Mouse (Mus musculus) left cerebral cortex, adult 18-20 months (tissue): Measurements from ENCODE around the gene Gmds. TPM values are rescaled to one million over a fixed set of nuclear protein-coding genes. Genes with fewer than 3 reads are reported as not detected.

ENCODE experiments used
- DNase-seq, 2 experiments: peaks; one replicate each; pipeline ENCODE4 v3.0.0; 2021 to 2022; ENCODE audit warnings: low spot score in 2 of 2, mixed read lengths in 1 of 2
- total RNA-seq, 2 experiments: library from RNA; stranded (reverse); gene quantifications; 2 replicates each; pipeline ENCODE4 v1.2.3; 2021

The Gmds gene
- total RNA-seq, 2 experiments from 2014 or later = 11.1 to 11.3 TPM

DNA sequence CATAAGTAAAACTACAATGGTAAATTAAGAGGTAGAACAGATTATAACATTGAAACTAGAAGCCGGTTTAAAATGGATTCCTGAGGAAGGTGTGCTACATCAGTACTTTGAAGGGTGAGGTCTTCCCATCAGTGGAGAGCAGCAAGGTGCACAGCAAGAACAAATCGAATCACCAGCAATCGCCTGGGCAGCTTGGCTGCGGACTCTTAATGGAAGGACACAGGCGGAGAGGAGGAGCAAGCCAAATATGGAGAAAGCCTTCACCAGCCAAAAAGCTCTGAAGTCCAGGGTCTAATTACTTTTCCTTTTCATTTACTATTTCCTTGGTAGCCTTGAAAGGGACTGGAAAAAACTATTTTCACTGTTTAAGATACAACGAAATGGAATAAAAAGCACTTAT lies 170.7 kb downstream of the Gmds start:
- no peak for DNase-seq

DNA sequence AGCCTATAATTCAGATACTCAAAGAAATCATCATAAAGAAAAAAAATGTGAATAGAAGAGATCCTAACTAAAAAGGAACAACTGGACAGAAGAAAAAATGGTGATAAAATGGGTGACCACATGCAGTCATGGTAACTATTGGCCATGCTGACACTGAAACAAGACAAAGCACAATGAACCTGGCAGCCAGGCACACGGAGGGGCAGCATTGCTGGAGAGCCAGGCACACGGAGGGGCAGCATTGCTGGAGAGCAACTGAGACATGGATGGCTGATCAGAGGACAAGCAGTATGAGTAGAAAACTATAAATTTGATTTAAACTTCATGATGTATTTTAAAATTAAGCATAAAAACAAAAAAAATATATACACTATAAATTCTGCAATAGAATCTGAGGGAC lies 173.0 kb downstream of the Gmds start:
- no peak for DNase-seq

DNA sequence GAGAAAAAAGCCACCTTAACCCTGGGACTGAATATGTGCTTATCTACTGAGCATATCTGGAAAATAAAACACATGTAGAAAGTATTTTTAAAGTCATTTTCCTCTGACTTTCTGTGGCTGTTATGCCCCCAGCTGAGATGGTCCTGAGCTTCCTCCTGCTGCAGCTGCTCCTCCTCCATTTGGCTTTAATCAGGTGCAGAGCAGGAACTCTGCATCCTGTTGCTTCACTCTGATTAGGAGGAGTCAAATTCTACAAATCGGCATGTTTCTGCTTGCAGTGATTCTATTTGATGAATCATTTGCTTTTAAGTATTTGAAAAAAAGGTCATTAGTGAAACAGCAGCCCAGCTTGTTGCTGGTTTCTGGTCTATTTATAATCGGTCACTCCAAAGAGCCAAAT lies 177.0 kb downstream of the Gmds start:
- no peak for DNase-seq

DNA sequence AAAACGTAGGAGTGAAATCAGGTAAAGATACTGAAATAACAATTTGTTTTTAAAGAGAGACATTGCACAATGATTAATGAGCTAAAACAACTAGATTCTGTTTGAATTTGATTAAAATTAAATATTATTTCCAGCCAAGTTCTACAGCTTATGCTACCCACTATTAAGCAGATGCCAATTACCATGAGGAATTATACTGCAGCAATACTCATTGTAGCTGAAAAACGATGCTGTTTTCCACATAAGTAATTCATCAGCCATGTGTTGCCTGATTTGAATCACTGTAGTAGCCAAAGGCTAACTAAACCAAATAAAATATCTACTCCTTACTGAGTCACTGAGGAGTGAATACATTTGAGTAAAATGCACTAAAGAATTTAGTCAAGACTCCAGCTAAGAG lies 180.3 kb downstream of the Gmds start:
- DNase-seq = no peak

DNA sequence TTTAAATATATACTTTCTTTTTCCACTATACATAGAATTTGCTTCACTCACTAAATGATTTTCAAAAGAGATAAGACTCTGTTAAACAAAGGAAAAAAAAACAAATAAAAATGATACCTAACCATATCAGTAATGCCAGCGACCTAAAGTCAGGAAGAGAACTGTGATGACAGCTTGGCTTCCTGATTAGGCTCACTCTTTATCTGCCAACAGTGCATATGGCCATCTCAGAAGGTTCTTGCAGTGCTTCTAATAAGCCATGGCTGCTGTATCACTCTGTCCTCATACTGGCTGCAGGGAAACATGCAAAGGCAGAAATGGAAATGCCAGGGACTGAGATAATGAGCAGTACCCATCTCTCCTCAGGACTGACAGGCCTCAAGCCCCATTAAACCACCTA lies 192.6 kb downstream of the Gmds start:
- no peak for DNase-seq

DNA sequence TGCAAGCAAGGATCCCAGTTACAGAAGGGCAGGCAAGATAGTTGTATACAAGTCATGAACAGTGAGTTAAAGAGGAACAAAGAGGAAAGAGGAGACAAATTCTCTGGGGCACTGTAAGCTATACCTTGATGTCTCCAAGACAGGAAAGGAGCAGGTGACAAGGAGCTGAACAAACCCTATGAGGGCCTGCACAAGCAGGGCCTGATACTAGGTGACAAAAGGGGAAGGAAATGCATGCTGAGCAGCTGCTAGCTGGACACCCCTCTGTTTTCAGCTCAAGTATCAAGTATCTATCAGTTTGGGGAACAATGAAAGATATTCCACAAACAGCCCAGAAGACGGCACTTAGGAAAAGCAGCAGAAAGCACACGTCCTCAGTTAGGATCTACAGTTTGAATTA lies 193.4 kb downstream of the Gmds start:
- no peak for DNase-seq

DNA sequence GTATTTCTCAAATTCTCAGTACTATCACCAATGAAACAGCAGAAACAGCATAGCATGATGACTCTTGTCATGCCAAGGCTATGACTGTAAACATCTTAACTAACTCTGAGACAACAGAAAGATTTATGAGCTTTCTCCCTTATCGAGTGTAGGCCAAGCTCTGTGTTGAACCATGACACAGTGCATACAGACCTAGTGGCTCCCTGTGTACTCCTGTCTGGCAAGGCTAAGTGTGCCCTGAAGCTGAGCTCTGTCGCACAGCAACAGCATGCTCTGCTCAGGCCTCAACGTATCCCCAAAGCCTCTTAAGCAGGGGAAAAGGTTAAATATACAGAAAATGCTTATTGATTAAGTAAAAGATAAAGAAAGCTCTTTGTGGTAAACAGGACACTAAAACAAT lies 194.9 kb downstream of the Gmds start:
- DNase-seq = no peak

DNA sequence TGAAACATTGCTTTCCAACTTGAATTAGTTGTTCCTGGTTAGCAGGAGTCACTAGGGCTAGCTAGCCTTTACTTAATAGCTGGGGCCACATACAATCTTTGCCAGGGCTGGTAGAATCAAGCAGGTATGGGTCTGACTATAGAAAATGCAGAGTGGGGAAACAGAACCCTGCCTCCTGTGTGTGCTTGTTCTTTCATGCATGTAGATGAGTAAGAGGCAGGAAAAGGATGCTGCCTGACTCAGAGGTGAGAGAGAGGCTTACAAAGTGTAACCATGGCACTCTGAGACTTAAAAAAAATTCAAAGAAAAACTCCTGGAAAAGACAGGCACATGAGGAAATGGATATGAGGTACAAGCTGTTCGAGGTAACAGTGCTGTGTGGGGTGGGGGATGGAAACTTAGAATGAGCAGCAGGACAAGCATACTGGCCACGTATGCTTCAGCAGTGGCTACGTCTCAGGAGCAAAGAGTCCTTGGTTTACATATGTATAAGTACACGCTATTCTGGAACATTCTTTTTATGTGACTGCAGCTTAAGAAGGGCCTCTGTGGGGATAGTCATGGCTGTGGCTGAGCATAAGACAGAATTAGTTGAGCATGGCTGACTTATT lies 203.8 kb downstream of the Gmds start:
- no peak for DNase-seq

DNA sequence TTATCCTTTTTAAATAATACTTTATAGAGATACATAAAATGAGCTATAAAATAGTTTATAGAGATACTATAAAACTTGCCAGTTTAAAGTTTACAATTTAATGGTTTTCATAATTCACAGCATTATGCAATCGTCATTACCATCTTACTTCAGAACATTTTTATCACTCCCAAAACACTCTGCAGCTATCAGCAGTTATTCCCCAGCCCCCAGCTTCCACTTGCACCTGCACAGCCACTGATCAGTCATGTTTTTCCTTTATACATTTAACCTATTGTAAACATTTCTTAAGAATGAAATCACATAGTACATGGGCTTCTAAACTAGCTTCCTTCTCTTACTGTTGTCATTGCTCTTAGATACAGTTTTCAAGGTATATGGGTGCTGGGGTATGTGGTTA lies 208.6 kb downstream of the Gmds start:
- DNase-seq = no peak

DNA sequence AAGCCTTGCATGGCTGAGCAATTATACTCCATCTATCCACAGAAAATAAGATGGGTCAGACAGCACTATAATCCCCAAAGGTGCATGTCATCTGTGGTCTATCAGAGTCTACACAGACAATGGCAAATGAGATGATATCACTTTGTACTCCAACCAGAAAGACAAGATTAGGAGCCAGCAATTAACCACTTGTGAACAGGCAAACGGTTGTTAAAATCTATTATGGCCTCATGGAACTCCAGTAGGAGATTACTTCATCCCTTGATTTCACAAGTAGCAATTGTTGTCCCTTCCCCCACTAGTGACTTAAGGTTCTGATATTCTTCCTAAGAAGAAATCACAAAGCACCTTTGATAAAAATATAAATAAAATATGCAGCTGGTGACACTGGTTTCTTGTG lies 220.2 kb downstream of the Gmds start:
- no peak for DNase-seq

DNA sequence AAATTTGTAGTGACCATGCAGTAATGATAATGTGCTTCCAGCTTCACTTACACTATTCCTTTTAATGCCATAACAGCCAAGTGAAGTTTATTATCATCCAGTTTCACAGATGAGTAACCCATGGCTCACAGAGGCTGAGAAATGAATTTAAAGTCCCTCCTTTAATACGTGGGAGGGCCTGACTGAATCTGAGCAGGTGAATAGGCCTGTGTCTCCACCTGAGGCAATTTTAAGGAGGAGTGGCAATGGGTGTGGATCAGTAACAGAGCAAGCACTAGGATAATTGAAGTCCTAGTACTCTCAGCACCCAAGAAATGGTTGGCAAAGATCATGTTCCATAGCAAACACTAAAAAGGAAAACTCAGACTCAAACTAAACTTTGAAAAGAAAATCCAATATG lies 223.1 kb downstream of the Gmds start:
- DNase-seq = no peak

DNA sequence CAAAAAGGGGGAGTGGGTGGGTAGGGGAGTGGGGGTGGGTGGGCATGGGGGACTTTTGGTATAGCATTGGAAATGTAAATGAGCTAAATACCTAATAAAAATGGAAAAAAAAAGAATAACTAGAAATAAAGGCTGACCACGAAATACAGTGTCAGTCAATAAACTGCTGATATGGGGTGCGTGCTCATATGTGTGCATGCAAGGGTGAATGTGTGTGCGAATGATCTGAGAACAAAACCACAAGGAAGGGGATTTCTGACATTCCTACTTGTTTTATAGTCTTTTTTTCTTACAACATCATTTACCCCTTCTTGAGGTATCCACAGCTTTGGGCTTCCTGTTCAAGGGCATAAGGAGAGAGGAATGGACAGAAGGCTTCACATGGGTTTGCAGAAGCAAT lies 224.7 kb downstream of the Gmds start:
- DNase-seq = no peak

DNA sequence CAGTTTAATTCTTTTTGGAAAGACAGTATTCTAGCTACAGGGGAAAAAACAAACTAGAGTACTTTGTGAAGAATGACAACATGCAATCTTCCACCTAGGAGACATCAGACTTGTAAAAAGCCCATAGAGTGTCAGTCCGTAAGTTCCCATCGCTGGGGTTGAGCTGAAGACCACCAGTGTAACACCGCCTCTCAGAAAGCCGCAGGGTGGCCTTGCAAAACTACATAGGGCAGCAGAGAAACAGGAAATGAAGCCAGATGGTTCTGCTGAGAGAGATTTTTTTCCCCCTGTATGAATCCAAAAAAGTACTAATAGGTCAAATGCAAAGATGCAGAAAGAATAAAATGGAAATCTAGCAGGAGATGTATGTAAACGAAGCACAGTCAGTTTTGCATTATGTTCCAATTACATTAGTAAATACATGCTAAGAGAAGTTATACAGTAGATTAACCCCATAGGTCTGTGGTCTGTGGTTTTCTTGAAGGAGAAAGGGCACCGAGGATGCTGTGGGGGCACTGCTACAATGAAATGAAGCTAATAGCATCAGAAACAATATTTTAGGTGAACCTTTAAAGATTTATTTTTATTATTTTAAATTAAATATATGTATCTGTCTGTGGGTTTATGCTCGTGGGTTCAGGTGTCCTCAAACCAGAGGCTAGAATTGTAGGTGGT lies 250.1 kb downstream of the Gmds start:
- no peak for DNase-seq

DNA sequence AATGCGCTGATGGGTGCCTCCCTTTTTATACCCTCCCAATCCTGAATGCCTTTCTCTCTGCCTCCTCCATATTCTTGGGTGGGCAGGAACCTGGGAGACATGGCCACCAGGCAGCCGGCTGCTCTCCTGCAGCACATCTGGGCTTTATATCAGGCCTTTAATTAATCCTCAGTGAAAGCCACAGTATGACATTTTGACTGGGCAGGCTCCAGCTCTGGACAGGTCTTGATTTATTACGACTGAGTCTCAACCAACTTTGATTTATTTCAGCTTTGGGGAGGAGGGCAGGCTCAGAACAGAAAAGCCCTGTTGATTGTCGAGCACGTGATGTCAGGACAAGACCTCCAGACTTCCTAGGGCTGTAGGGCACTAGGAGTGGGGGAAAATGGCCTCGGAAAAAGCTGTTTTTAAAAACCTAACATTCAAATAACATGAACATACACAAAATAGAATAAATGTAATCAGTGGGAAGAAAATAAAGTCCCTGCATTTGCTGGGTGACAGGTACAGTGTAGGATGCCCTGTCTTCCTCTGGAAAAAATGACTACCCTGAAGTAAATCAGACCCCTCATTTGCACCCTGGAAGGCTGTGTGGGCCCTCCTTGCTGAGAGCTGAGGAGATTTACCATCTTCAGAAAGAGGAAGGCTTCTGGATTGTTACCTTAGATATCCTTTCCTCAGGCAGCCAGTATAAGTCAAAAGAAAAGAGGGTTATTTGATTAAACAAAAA lies 257.9 kb downstream of the Gmds start:
- no peak for DNase-seq

DNA sequence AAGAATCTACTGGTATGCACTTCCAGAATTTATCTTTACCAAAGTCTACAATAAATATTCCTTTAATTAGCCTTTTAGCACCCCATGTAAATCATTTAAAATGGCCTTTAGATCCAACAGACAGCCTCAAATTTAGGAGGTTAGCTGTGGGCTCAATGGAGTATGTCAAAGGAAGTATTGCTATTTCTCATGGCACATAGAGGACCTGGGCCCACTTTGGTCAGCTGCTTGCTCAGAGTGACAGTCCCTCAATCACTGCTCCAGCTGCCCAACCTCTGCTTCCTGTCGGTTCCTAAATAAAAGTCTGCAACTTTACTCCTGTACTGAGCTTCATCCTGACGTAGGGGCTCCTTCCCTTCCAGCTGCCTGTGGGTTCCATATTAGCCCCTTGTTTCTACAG lies 264.9 kb downstream of the Gmds start:
- DNase-seq = no peak

DNA sequence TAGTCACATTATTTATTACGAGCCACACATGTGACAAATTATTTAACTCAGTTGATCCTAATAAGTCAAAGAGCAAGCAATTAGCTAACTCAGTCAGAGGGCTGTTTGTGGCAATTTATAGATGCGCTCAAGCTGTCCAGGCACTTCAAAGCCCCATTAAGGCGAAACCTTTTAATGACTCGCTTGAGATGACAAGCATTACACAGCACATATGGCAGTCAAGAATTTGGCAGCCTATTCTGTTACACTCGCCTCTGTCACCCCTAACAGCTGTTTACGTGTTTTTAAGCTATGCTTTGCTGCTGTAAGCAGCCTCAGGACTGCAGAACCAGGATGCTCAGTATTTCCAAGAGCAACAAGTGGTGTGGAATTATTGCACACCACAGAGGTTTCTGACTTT lies 283.2 kb downstream of the Gmds start:
- no peak for DNase-seq

DNA sequence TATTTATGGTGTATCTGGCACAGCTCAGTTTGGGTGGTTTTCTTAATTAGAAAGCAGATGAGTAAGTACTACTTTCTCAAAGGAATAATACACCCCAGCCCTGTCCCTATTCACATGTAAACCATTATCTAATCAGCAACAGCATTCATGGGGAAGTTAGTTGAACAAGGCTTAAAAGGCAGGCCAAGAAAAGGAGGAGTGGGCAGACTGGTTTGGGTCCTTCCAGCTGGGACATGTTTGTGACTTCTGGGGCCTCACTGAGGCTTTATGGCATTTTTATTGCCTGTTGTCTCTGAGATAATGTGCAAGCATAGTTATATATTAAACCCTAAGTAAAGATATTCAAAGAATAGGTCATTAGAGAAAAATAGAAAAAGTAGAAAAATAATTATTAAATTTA lies 285.0 kb downstream of the Gmds start:
- no peak for DNase-seq

DNA sequence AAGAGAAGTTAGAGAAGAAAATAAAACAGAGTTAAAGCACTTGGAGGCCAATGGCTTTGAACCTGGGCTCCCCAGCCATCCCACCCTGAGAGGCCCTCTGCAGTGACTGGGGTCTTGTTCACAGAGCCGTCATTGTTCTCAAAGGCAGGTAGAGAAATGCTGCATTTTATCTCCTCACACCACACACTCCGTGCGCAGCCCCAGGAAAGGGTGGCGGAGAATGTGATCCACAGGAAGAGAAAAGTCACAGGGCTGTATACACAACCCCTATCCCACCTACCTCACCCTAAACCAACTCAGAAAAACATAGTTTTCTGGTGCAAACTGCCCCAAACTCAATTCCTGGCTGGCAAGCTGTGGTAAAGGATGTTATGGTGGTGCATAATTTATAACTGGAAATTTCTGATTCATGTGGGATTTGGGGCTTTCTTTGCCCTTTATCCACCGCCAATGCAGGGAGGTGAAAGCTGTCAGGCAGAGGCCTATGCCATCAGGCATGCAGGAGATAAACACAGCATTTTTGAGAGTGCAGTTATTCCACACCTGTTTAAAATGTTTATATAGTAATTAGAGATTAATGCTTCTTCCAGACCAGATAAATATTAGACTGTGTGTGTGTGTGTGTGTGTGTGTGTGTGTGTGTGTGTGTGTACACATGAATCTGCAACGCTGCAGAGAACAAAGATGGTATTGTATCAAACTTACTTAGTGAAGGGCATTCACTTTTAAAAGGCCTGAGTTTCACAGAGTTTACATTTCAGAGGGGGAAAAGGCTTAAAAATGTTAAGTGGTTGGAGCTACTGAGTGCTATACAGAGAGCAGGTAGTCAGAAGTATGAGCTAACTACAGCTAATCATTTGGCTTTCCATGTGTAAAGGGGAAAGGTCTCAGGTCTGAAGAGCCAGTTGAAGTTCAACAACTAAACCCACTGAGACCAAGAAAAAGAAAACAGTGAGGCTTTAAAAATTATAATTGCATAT lies 290.3 kb downstream of the Gmds start:
- no peak for DNase-seq

DNA sequence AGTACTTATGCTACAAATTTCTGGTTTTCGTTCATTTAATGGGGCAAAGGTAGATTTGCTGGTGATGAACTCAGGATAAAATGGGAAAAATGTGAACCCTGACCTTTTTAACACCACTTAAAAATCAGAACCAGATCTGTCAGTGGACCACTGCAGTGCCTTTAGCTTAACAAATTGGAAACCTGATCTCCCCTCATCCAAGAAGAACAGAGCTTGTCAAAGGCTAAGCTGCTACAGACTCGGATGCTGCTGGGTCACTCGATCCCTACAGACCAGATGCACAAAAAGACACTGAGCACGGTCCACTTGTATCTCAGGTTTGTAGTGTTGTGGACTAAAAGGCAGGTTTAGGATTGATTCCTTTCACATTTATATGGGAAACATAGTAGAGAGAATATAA lies 291.6 kb downstream of the Gmds start:
- no peak for DNase-seq

DNA sequence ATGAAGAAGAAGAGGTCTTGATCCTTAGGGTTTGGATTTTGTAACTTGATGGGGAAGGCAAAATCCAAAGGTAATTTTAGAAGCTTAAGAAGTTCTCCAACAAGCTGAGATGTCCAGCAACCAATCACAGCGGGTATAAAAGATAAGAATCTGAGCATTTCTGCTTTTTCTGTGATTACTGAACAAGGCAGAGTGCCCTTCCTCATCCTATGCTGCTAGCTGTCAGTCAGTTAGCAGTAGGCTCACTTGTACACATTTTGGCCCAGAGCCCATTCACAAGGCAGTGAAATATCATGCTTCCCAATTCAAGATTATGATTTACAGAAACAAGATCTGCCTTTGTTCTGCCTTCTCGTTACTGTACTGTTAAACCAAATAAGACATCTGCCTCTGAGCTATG lies 295.8 kb downstream of the Gmds start:
- no peak for DNase-seq

DNA sequence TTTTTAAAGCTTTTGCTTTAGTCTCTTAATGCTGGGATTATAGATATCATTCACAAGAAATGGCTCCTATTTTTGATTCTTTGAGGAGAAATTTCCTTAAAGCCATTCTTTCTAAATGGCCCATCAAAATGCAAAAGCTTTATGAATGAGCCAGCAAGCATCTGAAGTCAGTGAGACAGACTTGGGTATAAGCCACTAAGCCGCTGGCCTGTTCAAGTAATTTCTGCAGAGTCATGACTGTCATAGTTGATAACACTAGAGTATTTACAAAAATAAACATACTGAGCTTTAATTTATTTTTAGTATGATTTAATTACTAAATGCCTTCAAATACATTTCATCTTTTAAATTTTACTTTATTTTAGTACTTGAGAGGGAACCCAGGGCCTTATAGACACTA lies 297.7 kb downstream of the Gmds start:
- no peak for DNase-seq

DNA sequence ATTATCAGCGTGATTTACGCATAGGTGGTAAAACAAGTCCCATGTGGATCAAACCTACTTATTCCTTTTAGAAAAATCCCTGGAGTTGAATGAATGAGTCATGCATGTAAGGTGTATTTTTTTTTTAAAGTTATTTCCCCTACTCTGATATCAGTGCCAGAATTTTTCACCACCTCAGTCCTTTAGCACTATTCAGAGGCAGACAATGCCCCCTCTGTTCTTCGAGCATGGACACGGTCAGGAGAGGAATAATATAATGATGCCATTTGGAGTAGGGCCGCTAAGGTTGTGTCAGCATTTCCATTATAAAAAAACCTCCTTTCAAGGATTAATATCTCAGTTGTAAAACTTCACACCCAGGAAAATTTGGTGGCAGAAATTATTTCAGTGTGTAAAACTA lies 301.6 kb downstream of the Gmds start:
- DNase-seq = no peak
